Mouse (Mus musculus) adrenal gland, postnatal 10 days (tissue): ENCODE results near the gene Siah2. TPM values are rescaled to one million over a fixed set of nuclear protein-coding genes. Genes with fewer than 3 reads are reported as not detected.
A peak's percentile ranks its signal among the peaks of the same experiment; 100 is the strongest.

Experiments used
- DNase-seq: peaks from one replicate; pipeline ENCODE4 v3.0.0; 2021; ENCODE audit warnings: mixed read lengths
- total RNA-seq, 2 experiments: library from RNA; stranded (reverse); gene quantifications; 2 replicates each; pipeline ENCODE4 v1.2.3; 2021

Siah2 gene
- total RNA-seq, 2 experiments from 2014 or later = 13.5 to 19.0 TPM

GRCm38 (mm10) chr3:58663970-58664369 is 28.2 kb downstream of the Siah2 start:
- DNase-seq = no peak

GRCm38 (mm10) chr3:58660636-58661035 is 31.6 kb downstream of the Siah2 start:
- no peak for DNase-seq

GRCm38 (mm10) chr3:58657356-58657755 is 34.8 kb downstream of the Siah2 start:
- peak; percentile 70 for DNase-seq

- peak; percentile 80 for DNase-seq
These were observed 36.7 kb downstream of the Siah2 start for GRCm38 (mm10) chr3:58655362-58656130.

GRCm38 (mm10) chr3:58653907-58654306 is 38.3 kb downstream of the Siah2 start:
- peak; percentile 73 for DNase-seq

GRCm38 (mm10) chr3:58650328-58650727 is 41.9 kb downstream of the Siah2 start:
- DNase-seq = no peak

- no peak for DNase-seq
These were observed 45.0 kb downstream of the Siah2 start for GRCm38 (mm10) chr3:58647179-58647578.

- DNase-seq = no peak
These were observed 46.0 kb downstream of the Siah2 start for GRCm38 (mm10) chr3:58646180-58646579.

- DNase-seq = peak; percentile 56
These were observed 55.5 kb downstream of the Siah2 start, which contains the start of gene Erich6 for GRCm38 (mm10) chr3:58636406-58637295. Erich6 (minus strand) TSS chr3:58637207.

- no peak for DNase-seq
These were observed 60.5 kb downstream of the Siah2 start for GRCm38 (mm10) chr3:58631693-58632092.

- DNase-seq = no peak
These were observed 67.2 kb downstream of the Siah2 start for GRCm38 (mm10) chr3:58624981-58625380.

Other genes with a start within 250 kb of the Siah2 start
- gene Eif2a, start 166.6 kb downstream of the Siah2 start, total RNA-seq = 10 to 100 TPM; 57.2 to 61.4 TPM
- gene Serp1, start 166.5 kb downstream of the Siah2 start, total RNA-seq = 10 to 100 TPM; 55.3 to 72.1 TPM
- 100 to 1,000 TPM; 109 to 113 TPM for gene Selenot, start 115.8 kb downstream of the Siah2 start, total RNA-seq
- under 1 TPM in 1 of 2 experiments, not detected in 1; 0.12 TPM for gene Erich6, start 55.2 kb downstream of the Siah2 start, total RNA-seq
- not detected for gene Mindy4b-ps, start 129.9 kb upstream of the Siah2 start, total RNA-seq
- gene Clrn1, start 192.9 kb upstream of the Siah2 start, total RNA-seq = not detected